ENCODE assay signal across 20 mouse cellular contexts in the genomic region with DNA sequence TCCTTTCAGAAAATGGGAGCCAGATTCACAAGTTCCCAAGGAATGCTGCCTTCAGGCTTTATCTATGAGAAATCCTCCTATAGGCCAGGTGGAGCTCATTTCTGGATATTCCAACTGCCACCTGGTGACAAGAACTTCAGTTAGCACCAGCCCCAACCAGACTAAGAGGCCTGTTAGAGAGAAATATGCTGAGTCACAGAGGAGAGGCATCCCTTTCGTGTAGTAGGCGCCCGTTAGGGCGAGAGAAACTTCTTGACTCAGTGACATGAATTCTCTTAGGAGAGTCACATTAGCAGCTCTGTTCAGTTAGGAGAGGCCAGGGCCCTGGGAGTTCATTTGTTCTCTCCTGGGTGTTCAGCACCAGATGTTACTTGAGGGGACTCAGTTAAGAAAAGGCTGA. TPM values are rescaled to one million over a fixed set of nuclear protein-coding genes. Genes with fewer than 3 reads are reported as not detected.
DNase-seq lines count a peak whose midpoint lies in the region; ATAC-seq lines count a peak whose summit lies in the region.
"Had no signal": no experiment of that assay in that cellular context is flagged by ENCODE, and none has a peak within 500 bp of the region (broad histone marks: within the 10 kb centered on the region; RNA-seq: fewer than 3 reads in every experiment).

No protein-coding gene starts in this region.

- intact Hi-C loops in heart, postnatal 10 days (cut with DNase I): no loop called here
- intact Hi-C loops in gastrocnemius, postnatal 14 days (cut with DNase I; ENCODE audit: low total_unique reads): loop anchor here (5.0 kb wide), 1 partner anchor 497 kb away; no protein-coding TSS in a partner anchor

- H3K36me3 ChIP-seq in heart, embryonic 10.5 days: no peaks in the 10 kb centered on the region
- H3K36me3 ChIP-seq: embryonic facial prominence, embryonic 13.5 days; limb, embryonic 12.5 days; midbrain, embryonic 10.5 days had no signal

- H3K9me3 ChIP-seq in heart, embryonic 10.5 days: no peaks in the 10 kb centered on the region
- H3K9me3 ChIP-seq: embryonic facial prominence, embryonic 13.5 days; limb, embryonic 12.5 days; midbrain, embryonic 10.5 days had no signal

- no peak for DNase-seq in heart, embryonic 10.5 days (ENCODE audit: low spot score)
- no peak for DNase-seq in heart, postnatal 10 days
- peak; percentile 75 for DNase-seq in R1 (ENCODE audit: low read depth, low spot score)
- peak; percentile 68 for DNase-seq in liver
- DNase-seq in embryo, embryonic 10 days (ENCODE audit: low spot score): no peak
- no peak for DNase-seq in lung, postnatal 25 days (ENCODE audit: low spot score)
- no peak for DNase-seq in gastrocnemius, postnatal 14 days
- DNase-seq: adrenal gland, postnatal 36 days; cerebellum, postnatal 36 days; heart, adult 18-20 months; right cerebral cortex, postnatal 4 days had no signal

- peak; percentile 68 for ATAC-seq in megakaryocyte-erythroid progenitor cell, adult 5-6 weeks (replicated peaks; ENCODE audit: low FRiP score, low TSS enrichment, poor library complexity, severe bottlenecking)
- ATAC-seq: activated CD4-positive, CD25-positive, alpha-beta regulatory T cell, adult 4 months; inflammation-experienced regulatory T-cells, adult 6 months had no signal

- no peak overlapping the region for H3K4me3 ChIP-seq in heart, embryonic 10.5 days
- H3K4me3 ChIP-seq: embryonic facial prominence, embryonic 13.5 days; limb, embryonic 12.5 days; midbrain, embryonic 10.5 days had no signal

- H3K4me1 ChIP-seq in heart, embryonic 10.5 days: peaks cover 8% of the 10 kb centered on the region
- H3K4me1 ChIP-seq: embryonic facial prominence, embryonic 13.5 days; limb, embryonic 12.5 days had no signal

- WGBS in heart, embryonic 10.5 days: 75% methylated on average over 4 of the region's 4 CpGs

- H3K27me3 ChIP-seq in heart, embryonic 10.5 days (ENCODE audit: insufficient read depth, poor library complexity, severe bottlenecking): no peaks in the 10 kb centered on the region
- H3K27me3 ChIP-seq: embryonic facial prominence, embryonic 13.5 days; limb, embryonic 12.5 days had no signal

- H3K27ac ChIP-seq in heart, embryonic 10.5 days: 0 out of 2 replicates have a peak overlapping the region, but pooled peaks have one; percentile 59
- H3K27ac ChIP-seq: embryonic facial prominence, embryonic 13.5 days; limb, embryonic 12.5 days; midbrain, embryonic 10.5 days had no signal

RNA-seq across cellular contexts. Expression of a gene that starts 5.3 kb away (rescaled TPM):
- polyA plus RNA-seq in heart, embryonic 10.5 days (2016; fragmentation: Nextera tagmentation; extraction: Ambion mirVana): 0.28 and 0.73 TPM in 2 replicates
- not detected for total RNA-seq in heart, postnatal 10 days (2021)
- not detected in 2 replicates for total RNA-seq in megakaryocyte-erythroid progenitor cell, adult 5-6 weeks (2014; fragmentation: Nextera tagmentation)
- total RNA-seq in megakaryocyte-erythroid progenitor cell, adult 5-6 weeks (2017): not detected in 2 replicates
- total RNA-seq in gastrocnemius, postnatal 14 days (2021): not detected
- total RNA-seq: adrenal gland, postnatal 36 days; heart, adult 18-20 months; heart, postnatal 25 days; MEL had no signal
- polyA plus RNA-seq: kidney, embryonic 14.5 days had no signal

RNA-seq across cellular contexts. Expression of a gene that starts 9.2 kb away (rescaled TPM):
- 3.6 and 5.2 TPM in 2 replicates for polyA plus RNA-seq in heart, embryonic 10.5 days (2016; fragmentation: Nextera tagmentation; extraction: Ambion mirVana)
- 10 to 100 TPM; 12.6 to 13.8 TPM for total RNA-seq in heart, postnatal 10 days (2021)
- total RNA-seq in megakaryocyte-erythroid progenitor cell, adult 5-6 weeks (2014; fragmentation: Nextera tagmentation): 14.7 and 31.9 TPM in 2 replicates
- total RNA-seq in megakaryocyte-erythroid progenitor cell, adult 5-6 weeks (2017): 15.6 and 17.0 TPM in 2 replicates
- 1 to 10 TPM; 3.3 to 4.4 TPM for total RNA-seq in gastrocnemius, postnatal 14 days (2021)

RNA-seq across cellular contexts. Expression of a gene that starts 9.6 kb away (rescaled TPM):
- polyA plus RNA-seq in heart, embryonic 10.5 days (2016; fragmentation: Nextera tagmentation; extraction: Ambion mirVana): 46.6 and 52.9 TPM in 2 replicates
- 10 to 100 TPM; 16.9 to 18.3 TPM for total RNA-seq in heart, postnatal 10 days (2021)
- 60.3 and 70.5 TPM in 2 replicates for total RNA-seq in megakaryocyte-erythroid progenitor cell, adult 5-6 weeks (2014; fragmentation: Nextera tagmentation)
- 41.3 and 49.0 TPM in 2 replicates for total RNA-seq in megakaryocyte-erythroid progenitor cell, adult 5-6 weeks (2017)
- total RNA-seq in gastrocnemius, postnatal 14 days (2021): 10 to 100 TPM; 10.2 to 13.8 TPM

RNA-seq across cellular contexts. Expression of a gene that starts 16.1 kb away (rescaled TPM):
- polyA plus RNA-seq in heart, embryonic 10.5 days (2016; fragmentation: Nextera tagmentation; extraction: Ambion mirVana): 13.9 and 20.5 TPM in 2 replicates
- total RNA-seq in heart, postnatal 10 days (2021): 10 to 100 TPM; 85.4 to 98.6 TPM
- 47.9 and 65.3 TPM in 2 replicates for total RNA-seq in megakaryocyte-erythroid progenitor cell, adult 5-6 weeks (2014; fragmentation: Nextera tagmentation)
- total RNA-seq in megakaryocyte-erythroid progenitor cell, adult 5-6 weeks (2017): 35.6 and 42.1 TPM in 2 replicates
- 10 to 100 TPM; 32.9 to 35.7 TPM for total RNA-seq in gastrocnemius, postnatal 14 days (2021)

RNA-seq across cellular contexts. Expression of a gene that starts 16.1 kb away (rescaled TPM):
- 16.0 and 17.3 TPM in 2 replicates for polyA plus RNA-seq in heart, embryonic 10.5 days (2016; fragmentation: Nextera tagmentation; extraction: Ambion mirVana)
- 10 to 100 TPM; 29.4 to 33.0 TPM for total RNA-seq in heart, postnatal 10 days (2021)
- 18.0 and 18.4 TPM in 2 replicates for total RNA-seq in megakaryocyte-erythroid progenitor cell, adult 5-6 weeks (2014; fragmentation: Nextera tagmentation)
- total RNA-seq in megakaryocyte-erythroid progenitor cell, adult 5-6 weeks (2017): 14.9 and 18.6 TPM in 2 replicates
- total RNA-seq in gastrocnemius, postnatal 14 days (2021): 10 to 100 TPM; 13.5 to 16.1 TPM

Comparison
In these comparisons a context has a peak if more than half of its experiments do, and no peak if none do; other contexts are left out.
1. DNase-seq: peak in R1 (single experiment) and liver (single experiment); none in heart, embryonic 10.5 days (single experiment), heart, postnatal 10 days (0 of 2), embryo, embryonic 10 days (single experiment), lung, postnatal 25 days (single experiment) and gastrocnemius, postnatal 14 days (single experiment).